Mouse (Mus musculus) MEL (cell line): ENCODE data around the gene Edem2. TPM values are rescaled to one million over a fixed set of nuclear protein-coding genes. Genes with fewer than 3 reads are reported as not detected.
A peak's percentile ranks its signal among the peaks of the same experiment; 100 is the strongest.

ENCODE experiments used
- DNase-seq: peaks from one replicate; pipeline ENCODE4 v3.0.0; 2011; ENCODE audit warnings: low read depth, low spot score
- H3K27ac ChIP-seq: 2 replicates; pipeline ENCODE4 v1.5.1; 2012; ENCODE audit warnings: low read depth, mild to moderate bottlenecking, control low read depth, low read length, moderate library complexity; ENCODE audit not compliant: control insufficient read depth
- H3K27me3 ChIP-seq, 2 experiments: fragments of 150-350 bp in 1 of 2; sonication (generic) in 1 of 2; 2 replicates each; pipeline ENCODE4 v1.6.1; 2012; ENCODE audit warnings: low read length in 2 of 2, mild to moderate bottlenecking in 2 of 2, improper control_type of control experiment in 1 of 2, moderate library complexity in 1 of 2; ENCODE audit not compliant: insufficient read depth in 2 of 2, control insufficient read depth in 1 of 2
- H3K36me3 ChIP-seq, 2 experiments: 2 replicates each; pipeline ENCODE4 v1.6.1; 2012 to 2014; ENCODE audit warnings: low read length in 2 of 2, improper control_type of control experiment in 1 of 2, inconsistent platforms in 1 of 2, mild to moderate bottlenecking in 1 of 2; ENCODE audit not compliant: insufficient read depth in 2 of 2, control insufficient read depth in 1 of 2
- H3K4me1 ChIP-seq, 2 experiments: fragments of 150-350 bp in 1 of 2; sonication (generic) in 1 of 2; 2 replicates each; pipeline ENCODE4 v1.6.1; 2012; ENCODE audit warnings: low read length in 2 of 2, improper control_type of control experiment in 1 of 2, mild to moderate bottlenecking in 1 of 2; ENCODE audit not compliant: insufficient read depth in 2 of 2, control insufficient read depth in 1 of 2
- H3K4me3 ChIP-seq, 2 experiments: fragments of 150-350 bp in 1 of 2; sonication (generic) in 1 of 2; 2 replicates each; pipeline ENCODE4 v1.5.1; 2012; ENCODE audit warnings: low read depth in 2 of 2, low read length in 2 of 2, mild to moderate bottlenecking in 2 of 2, moderate library complexity in 2 of 2, control low read depth in 1 of 2, improper control_type of control experiment in 1 of 2; ENCODE audit not compliant: control insufficient read depth in 1 of 2, insufficient read depth in 1 of 2
- H3K79me2 ChIP-seq: 2 replicates; pipeline ENCODE4 v1.6.1; 2012; ENCODE audit warnings: mild to moderate bottlenecking, low read length, moderate library complexity; ENCODE audit not compliant: control insufficient read depth, poor library complexity, insufficient read depth
- H3K9ac ChIP-seq: 2 replicates; pipeline ENCODE4 v1.6.1; 2012; ENCODE audit warnings: low read depth, mild to moderate bottlenecking, control low read depth, low read length, moderate library complexity; ENCODE audit not compliant: control insufficient read depth, poor library complexity, severe bottlenecking
- H3K9me3 ChIP-seq: fragments of 150-350 bp; sonication (generic); replicated peaks from 2 replicates; pipeline ENCODE4 v1.6.1; 2012; ENCODE audit warnings: mild to moderate bottlenecking, low read length, improper control_type of control experiment, moderate library complexity; ENCODE audit not compliant: insufficient read depth
- BHLHE40 ChIP-seq: IDR thresholded peaks from 2 replicates; pipeline ENCODE4 v1.6.1; 2012; ENCODE audit warnings: low read depth, mild to moderate bottlenecking, inconsistent platforms, low read length, improper control_type of control experiment, borderline replicate concordance
- CHD1 ChIP-seq: IDR thresholded peaks from 2 replicates; pipeline ENCODE4 v1.6.1; 2012; ENCODE audit warnings: low read depth, mild to moderate bottlenecking, inconsistent platforms, low read length, improper control_type of control experiment
- CHD2 ChIP-seq: IDR thresholded peaks from 2 replicates; pipeline ENCODE4 v1.6.1; 2011; ENCODE audit warnings: low read length, improper control_type of control experiment
- CTCF ChIP-seq, 3 experiments: IDR thresholded peaks in 2 of 3; conservative IDR thresholded peaks in 1 of 3; 2 replicates each; pipeline ENCODE4 v1.5.1; 2011 to 2012; ENCODE audit warnings: low read length in 3 of 3, low read depth in 2 of 3, mild to moderate bottlenecking in 2 of 3, improper control_type of control experiment in 1 of 3, inconsistent platforms in 1 of 3, mixed read lengths in 1 of 3, moderate library complexity in 1 of 3; ENCODE audit not compliant: control insufficient read depth in 1 of 3, insufficient read depth in 1 of 3, poor library complexity in 1 of 3, severe bottlenecking in 1 of 3
- EP300 ChIP-seq, 2 experiments: IDR thresholded peaks; 2 replicates each; pipeline ENCODE4 v1.6.1; 2011; ENCODE audit warnings: improper control_type of control experiment in 2 of 2, low read length in 2 of 2, low read depth in 1 of 2, mild to moderate bottlenecking in 1 of 2
- ETS1 ChIP-seq: IDR thresholded peaks from 2 replicates; pipeline ENCODE4 v1.6.1; 2012; ENCODE audit warnings: low read depth, mild to moderate bottlenecking, inconsistent platforms, low read length, improper control_type of control experiment, moderate library complexity
- HCFC1 ChIP-seq: IDR thresholded peaks from 2 replicates; pipeline ENCODE4 v1.6.1; 2012; ENCODE audit warnings: low read depth, mild to moderate bottlenecking, inconsistent platforms, low read length, improper control_type of control experiment, moderate library complexity
- KAT2A ChIP-seq: conservative IDR thresholded peaks from 2 replicates; pipeline ENCODE4 v1.6.1; 2012; ENCODE audit warnings: low read depth, low read length, improper control_type of control experiment, inconsistent platforms
- MAX ChIP-seq: IDR thresholded peaks from 2 replicates; pipeline ENCODE4 v1.6.1; 2011; ENCODE audit warnings: low read length, improper control_type of control experiment
- MAZ ChIP-seq: IDR thresholded peaks from 2 replicates; pipeline ENCODE4 v1.6.1; 2012; ENCODE audit warnings: low read depth, mild to moderate bottlenecking, inconsistent platforms, low read length, improper control_type of control experiment
- MEF2A ChIP-seq: IDR thresholded peaks from 2 replicates; pipeline ENCODE4 v1.6.1; 2014; ENCODE audit warnings: low read depth, mild to moderate bottlenecking, inconsistent platforms, low read length, improper control_type of control experiment; ENCODE audit not compliant: poor library complexity, insufficient replicate concordance, severe bottlenecking; ENCODE audit errors: extremely low read depth
- NRF1 ChIP-seq: IDR thresholded peaks from 2 replicates; pipeline ENCODE4 v1.6.1; 2014; ENCODE audit warnings: low read depth, mild to moderate bottlenecking, inconsistent platforms, low read length, improper control_type of control experiment, moderate library complexity; ENCODE audit not compliant: poor library complexity, insufficient read depth, severe bottlenecking
- POLR2AphosphoS2 ChIP-seq: IDR thresholded peaks from 2 replicates; pipeline ENCODE4 v1.6.1; 2011; ENCODE audit warnings: low read length, improper control_type of control experiment
- POLR2AphosphoS5 ChIP-seq: IDR thresholded peaks from 2 replicates; pipeline ENCODE4 v1.6.1; 2012; ENCODE audit warnings: low read depth, borderline replicate concordance, mild to moderate bottlenecking, inconsistent platforms, low read length, moderate library complexity, mixed read lengths
- SIN3A ChIP-seq: IDR thresholded peaks from 2 replicates; pipeline ENCODE4 v1.6.1; 2012; ENCODE audit warnings: low read length, improper control_type of control experiment, inconsistent platforms
- SMC3 ChIP-seq: IDR thresholded peaks from 2 replicates; pipeline ENCODE4 v1.6.1; 2011; ENCODE audit warnings: low read depth, low read length, improper control_type of control experiment
- TBP ChIP-seq: IDR thresholded peaks from 2 replicates; pipeline ENCODE4 v1.8.0; 2011; ENCODE audit warnings: low read depth, low read length, improper control_type of control experiment
- USF1 ChIP-seq: IDR thresholded peaks from 2 replicates; pipeline ENCODE4 v1.6.1; 2014; ENCODE audit warnings: low read depth, mild to moderate bottlenecking, inconsistent platforms, low read length, improper control_type of control experiment, moderate library complexity
- ZC3H11A ChIP-seq: IDR thresholded peaks from 2 replicates; pipeline ENCODE4 v1.6.1; 2012; ENCODE audit warnings: low read depth, mild to moderate bottlenecking, inconsistent platforms, low read length, improper control_type of control experiment
- ZMIZ1 ChIP-seq: IDR thresholded peaks from 2 replicates; pipeline ENCODE4 v1.6.1; 2012; ENCODE audit warnings: low read depth, mild to moderate bottlenecking, inconsistent platforms, low read length, improper control_type of control experiment, moderate library complexity
- ZNF384 ChIP-seq: IDR thresholded peaks from 2 replicates; pipeline ENCODE4 v1.6.1; 2012; ENCODE audit warnings: low read depth, mild to moderate bottlenecking, inconsistent platforms, low read length, improper control_type of control experiment
- polyA plus RNA-seq, 2 experiments: library from polyadenylated mRNA; stranded (reverse) in 1 of 2; unstranded in 1 of 2; fragments of >175 nt in 1 of 2; fragments of >200 nt in 1 of 2; gene quantifications; 2 replicates each; pipeline versions ENCODE4 v1.2.1 to v1.2.4; 2012; ENCODE audit warnings: low replicate concordance in 2 of 2, low read depth in 1 of 2; ENCODE audit not compliant: insufficient read length in 2 of 2, insufficient read depth in 1 of 2, missing spikeins in 1 of 2
- total RNA-seq: library from RNA; depleted of rRNA; stranded (reverse); fragments of 300-350 nt; gene quantifications from 2 replicates; pipeline ENCODE4 v1.2.3, GENCODE M21; 2012

Gene Edem2
- total and polyA plus RNA-seq, 3 experiments: 40.7 to 43.8 TPM; not detected in 1

DNA sequence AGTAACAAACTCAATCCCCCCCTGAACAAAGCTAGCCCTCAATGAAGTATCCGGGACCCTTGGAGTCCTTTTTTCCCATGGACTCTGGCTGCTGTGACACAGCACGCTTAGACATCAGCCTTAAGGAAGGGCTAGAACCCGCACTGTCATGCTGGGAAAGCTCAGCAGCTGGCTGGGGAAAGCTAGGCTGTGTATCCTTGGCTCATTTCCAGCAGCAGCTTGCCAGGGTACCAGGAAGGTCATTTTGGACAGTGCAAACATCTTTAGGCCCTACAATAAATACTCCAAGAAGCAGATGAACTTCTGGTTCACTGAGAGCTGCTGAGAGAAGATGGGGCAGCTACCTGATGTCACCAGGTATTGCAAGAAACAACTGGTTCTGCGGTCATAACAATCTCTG lies 58.0 kb downstream of the Edem2 start:
- no peaks in the 10 kb centered on the region for H3K4me1 ChIP-seq
- no peak overlapping the region for H3K27ac ChIP-seq
- H3K36me3 ChIP-seq: peaks cover 0 to 34% of the 10 kb centered on the region in 2 experiments; a peak in 2 of 4 replicates
- H3K79me2 ChIP-seq: peaks cover 3% of the 10 kb centered on the region; the same call in 1 of the 2 replicates
- DNase-seq: no peak
- no peak for TF ChIP-seq HCFC1
- no peak for TF ChIP-seq MAZ
- TF ChIP-seq ZC3H11A: no peak
- no peak for TF ChIP-seq TBP
- no peak for TF ChIP-seq ZMIZ1
- TF ChIP-seq NRF1: no peak
- TF ChIP-seq USF1: no peak
- TF ChIP-seq, all 39 proteins: peak for 0
- Histone ChIP-seq H3K9ac (no peak overlapping the region), H3K4me3 (no peak overlapping the region), H3K27me3 (no peaks in the 10 kb centered on the region), H3K9me3 (no peaks in the 10 kb centered on the region)

DNA sequence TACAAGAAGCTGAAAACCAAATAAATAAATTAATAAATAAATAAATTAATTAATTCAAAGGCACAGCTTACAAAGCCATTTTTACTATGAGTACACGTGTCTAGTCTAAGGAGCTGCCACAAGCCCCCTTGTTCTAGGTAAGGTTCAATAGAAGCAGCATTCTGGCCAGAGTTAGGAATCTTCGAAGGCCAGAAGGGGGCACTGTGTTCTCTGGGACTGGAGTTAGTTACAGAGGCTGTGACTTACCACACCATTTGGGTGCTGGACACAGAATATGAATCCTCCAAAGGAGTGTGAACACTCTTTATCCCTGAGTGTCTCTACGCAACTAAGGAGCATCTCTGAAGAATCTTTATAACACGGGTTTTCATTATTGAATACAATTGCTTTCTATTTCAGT lies 60.8 kb downstream of the Edem2 start:
- no peak overlapping the region for H3K4me3 ChIP-seq
- DNase-seq: peak; percentile 62
- H3K4me1 ChIP-seq: no peaks in the 10 kb centered on the region
- peak; percentile 51 to 71 (median 65) for TF ChIP-seq CTCF (IDR thresholded peaks at IDR 0.05 in 2 of 3, conservative IDR thresholded peaks at IDR 0.05 in 1 of 3; ENCODE audit: control insufficient read depth in 1 of 3, insufficient read depth in 1 of 3, low read depth in 2 of 3, low read length in 3 of 3, poor library complexity in 1 of 3, severe bottlenecking in 1 of 3)
- TF ChIP-seq ETS1: no peak
- peak; percentile 58 for TF ChIP-seq SMC3
- no peak for TF ChIP-seq MAX
- TF ChIP-seq SIN3A: no peak
- H3K9me3 ChIP-seq: no peaks in the 10 kb centered on the region
- H3K9ac ChIP-seq: no peak overlapping the region
- H3K79me2 ChIP-seq: 0 out of 2 replicates have a peak, but pooled peaks cover 1% of the 10 kb centered on the region
- peaks cover 0 to 36% of the 10 kb centered on the region in 2 experiments; a peak in 3 of 4 replicates for H3K36me3 ChIP-seq
- no peaks in the 10 kb centered on the region for H3K27me3 ChIP-seq
- H3K27ac ChIP-seq: no peak overlapping the region

DNA sequence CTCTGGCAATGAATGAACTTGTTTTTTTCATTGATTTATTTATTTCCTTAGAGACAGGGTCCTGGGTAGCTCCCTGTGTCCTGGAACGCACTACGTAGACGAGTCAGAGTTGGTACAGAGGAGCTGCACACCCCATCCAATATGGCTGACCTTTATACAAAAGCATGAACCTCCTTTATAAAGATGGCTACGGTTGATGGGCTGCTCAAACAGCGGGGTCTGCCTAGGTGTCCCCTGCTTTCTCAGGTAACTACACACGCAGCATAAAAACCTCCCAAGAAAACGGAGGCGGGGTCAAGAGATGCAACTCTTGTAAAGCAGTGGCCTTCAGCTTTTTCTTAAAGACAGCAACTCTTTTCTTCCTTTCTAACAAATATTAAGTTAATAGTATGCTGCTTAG lies 61.4 kb downstream of the Edem2 start:
- DNase-seq: no peak
- H3K4me1 ChIP-seq: no peaks in the 10 kb centered on the region
- no peaks in the 10 kb centered on the region for H3K79me2 ChIP-seq
- no peaks in the 10 kb centered on the region for H3K9me3 ChIP-seq
- H3K27ac ChIP-seq: no peak overlapping the region
- H3K36me3 ChIP-seq: peaks cover 0 to 41% of the 10 kb centered on the region in 2 experiments; a peak in 3 of 4 replicates
- TF ChIP-seq SIN3A: no peak
- TF ChIP-seq POLR2AphosphoS2: no peak
- no peak for TF ChIP-seq KAT2A
- no peak for TF ChIP-seq POLR2AphosphoS5
- TF ChIP-seq MAX: no peak
- no peak for TF ChIP-seq BHLHE40
- TF ChIP-seq EP300 (IDR thresholded peaks at IDR 0.05; ENCODE audit: low read depth in 1 of 2, low read length in 2 of 2): no peak
- no peak for TF ChIP-seq ZMIZ1
- no peak for TF ChIP-seq ZNF384
- no peak for TF ChIP-seq CHD1
- no peak for TF ChIP-seq CHD2
- TF ChIP-seq TBP: no peak
- TF ChIP-seq MEF2A: no peak
- no peak for TF ChIP-seq ETS1
- H3K27me3 ChIP-seq: no peaks in the 10 kb centered on the region
- no peak overlapping the region for H3K9ac ChIP-seq
- no peak overlapping the region for H3K4me3 ChIP-seq
